Mouse (Mus musculus): ENCODE data around the gene Gm12888. TPM values are rescaled to one million over a fixed set of nuclear protein-coding genes. Genes with fewer than 3 reads are reported as not detected.
"Not testable (repeated sequence)": the region's sequence is repeated elsewhere in the genome, so short reads cannot be mapped to it uniquely, and the experiment has no call there.

Gm12888 gene
- not detected in 2 replicates for polyA plus RNA-seq (2014; fragmentation: Nextera tagmentation; extraction: Ambion mirVana)

DNA sequence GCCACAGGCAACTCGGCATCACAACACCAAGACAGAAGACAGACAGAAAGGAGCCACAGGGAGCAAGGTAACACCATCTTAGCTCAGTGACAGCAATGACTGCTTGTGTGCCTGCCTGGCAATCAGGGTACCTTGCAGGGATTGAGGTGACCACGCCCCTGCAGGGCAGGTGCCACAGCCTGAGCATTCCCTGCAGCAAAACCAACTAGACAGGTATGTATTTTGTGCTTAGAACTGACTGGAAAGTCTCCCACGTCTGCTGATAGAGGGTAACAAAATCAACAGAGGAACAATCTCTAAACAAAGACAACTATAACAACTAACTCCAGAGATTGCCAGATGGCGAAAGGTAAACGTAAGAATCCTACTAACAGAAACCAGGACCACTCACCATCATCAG lies at the start of gene Gm12888:
Gene Gm12888, minus strand, starts transcription at position 101 of the 400 bp plus-strand sequence.
- not testable (repeated sequence) for H3K4me2 ChIP-seq (ENCODE audit: low read length); H3K4me3 ChIP-seq (replicated peaks; ENCODE audit: low read depth, low read length); H3K4me1 ChIP-seq (ENCODE audit: control insufficient read depth, insufficient read depth, low read length); DNase-seq; H3K9ac ChIP-seq (replicated peaks; ENCODE audit: low read length); H3K27me3 ChIP-seq (ENCODE audit: control insufficient read depth, insufficient read depth, low read length); ATAC-seq (ENCODE audit: low FRiP score, low TSS enrichment); H3K27ac ChIP-seq (replicated peaks; ENCODE audit: low read depth, low read length); H3K36me3 ChIP-seq (ENCODE audit: control insufficient read depth, insufficient read depth, low read length)
- WGBS = 64% methylated on average over 3 of the region's 5 CpGs
- H3K9me3 ChIP-seq (ENCODE audit: control insufficient read depth, low read length) = peaks cover 13% of the 10 kb centered on the region

Other genes starting within 250 kb of the Gm12888 start
- 17.0 and 21.7 TPM in 2 replicates for gene Zmpste24, start 226.7 kb downstream of the Gm12888 start, polyA plus RNA-seq (2014; fragmentation: Nextera tagmentation; extraction: Ambion mirVana)
- gene Tmco2, start 215.7 kb downstream of the Gm12888 start, polyA plus RNA-seq (2014; fragmentation: Nextera tagmentation; extraction: Ambion mirVana) = not detected in 2 replicates
- 27.1 and 31.5 TPM in 2 replicates for gene Rlf, start 109.8 kb downstream of the Gm12888 start, polyA plus RNA-seq (2014; fragmentation: Nextera tagmentation; extraction: Ambion mirVana)
- gene Gm12886, start 98.2 kb upstream of the Gm12888 start, polyA plus RNA-seq (2014; fragmentation: Nextera tagmentation; extraction: Ambion mirVana) = not detected in 2 replicates

Measured in midbrain, embryonic 14.5 days (tissue).